Mouse (Mus musculus) thymus, postnatal 10 days (tissue): ENCODE data around the gene Sobp.

Experiments used
- DNase-seq, 2 experiments: peaks; one replicate each; pipeline ENCODE4 v3.0.0; 2021; ENCODE audit warnings: low spot score in 2 of 2

Sobp gene

GRCm38 (mm10) chr10:43035579-43035978 lies 138.8 kb downstream of the Sobp start:
- DNase-seq, result no peak

GRCm38 (mm10) chr10:43034811-43035210 lies 139.5 kb downstream of the Sobp start:
- no peak for DNase-seq

GRCm38 (mm10) chr10:43033481-43034248 lies 140.7 kb downstream of the Sobp start:
- DNase-seq, result no peak

GRCm38 (mm10) chr10:43027006-43027405 lies 147.3 kb downstream of the Sobp start:
- DNase-seq, result no peak

GRCm38 (mm10) chr10:43023454-43024194 lies 150.7 kb downstream of the Sobp start:
- DNase-seq, result no peak

- DNase-seq, result no peak
Measured at GRCm38 (mm10) chr10:43022190-43022761, 152.1 kb downstream of the Sobp start.

GRCm38 (mm10) chr10:43021512-43022116 lies 152.7 kb downstream of the Sobp start:
- DNase-seq, result no peak

GRCm38 (mm10) chr10:43021017-43021416 lies 153.3 kb downstream of the Sobp start:
- DNase-seq, result no peak

GRCm38 (mm10) chr10:43014782-43015181 lies 159.5 kb downstream of the Sobp start:
- no peak for DNase-seq

GRCm38 (mm10) chr10:43014358-43014757 lies 160.0 kb downstream of the Sobp start:
- DNase-seq, result no peak

GRCm38 (mm10) chr10:43008116-43008515 lies 166.2 kb downstream of the Sobp start:
- no peak for DNase-seq

GRCm38 (mm10) chr10:43006534-43006933 lies 167.8 kb downstream of the Sobp start:
- DNase-seq, result no peak

- no peak for DNase-seq
Measured at GRCm38 (mm10) chr10:43005677-43006076, 168.7 kb downstream of the Sobp start.

GRCm38 (mm10) chr10:43005031-43005430 lies 169.3 kb downstream of the Sobp start:
- DNase-seq, result no peak

GRCm38 (mm10) chr10:43004174-43004734 lies 170.1 kb downstream of the Sobp start:
- no peak for DNase-seq

GRCm38 (mm10) chr10:43003466-43003757 lies 170.9 kb downstream of the Sobp start:
- DNase-seq, result no peak

- no peak for DNase-seq
Measured at GRCm38 (mm10) chr10:43002721-43003465, 171.4 kb downstream of the Sobp start.

- no peak for DNase-seq
Measured at GRCm38 (mm10) chr10:43002066-43002678, 172.2 kb downstream of the Sobp start.

GRCm38 (mm10) chr10:43001433-43001832 lies 172.9 kb downstream of the Sobp start:
- no peak for DNase-seq

- DNase-seq, result no peak
Measured at GRCm38 (mm10) chr10:42999324-42999723, 175.0 kb downstream of the Sobp start.

GRCm38 (mm10) chr10:42997278-42997677 lies 177.1 kb downstream of the Sobp start:
- DNase-seq, result no peak
